Mouse (Mus musculus): ENCODE results near the gene Ip6k2.
A peak's percentile ranks its signal among the peaks of the same experiment; 100 is the strongest.

The Ip6k2 gene

DNA sequence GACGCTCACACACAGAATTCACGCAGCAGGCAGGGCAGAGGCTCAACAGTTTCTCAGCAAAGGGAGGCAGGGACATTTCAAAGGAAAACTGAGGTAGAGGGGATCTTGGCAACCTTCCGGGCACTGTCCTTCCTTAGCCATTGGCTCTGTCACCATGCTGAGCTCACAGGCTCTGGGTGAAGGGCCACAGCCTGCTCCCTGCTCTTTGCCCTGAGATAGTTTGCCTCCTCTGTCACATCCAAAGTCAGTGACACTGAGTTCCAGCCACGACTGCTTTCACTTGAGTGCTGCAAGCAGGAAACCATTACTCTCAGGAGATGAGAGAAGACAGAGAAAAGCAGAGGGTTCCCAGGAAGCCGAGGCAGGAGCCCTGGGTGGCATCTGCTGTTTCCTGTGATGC, 36.5 kb downstream of the Ip6k2 start:
- no peak for DNase-seq (ENCODE audit: low spot score in 2 of 2)

GRCm38 (mm10) chr9:108824144-108824685, 40.6 kb downstream of the Ip6k2 start:
- no peak for DNase-seq (ENCODE audit: low spot score in 2 of 2)

DNA sequence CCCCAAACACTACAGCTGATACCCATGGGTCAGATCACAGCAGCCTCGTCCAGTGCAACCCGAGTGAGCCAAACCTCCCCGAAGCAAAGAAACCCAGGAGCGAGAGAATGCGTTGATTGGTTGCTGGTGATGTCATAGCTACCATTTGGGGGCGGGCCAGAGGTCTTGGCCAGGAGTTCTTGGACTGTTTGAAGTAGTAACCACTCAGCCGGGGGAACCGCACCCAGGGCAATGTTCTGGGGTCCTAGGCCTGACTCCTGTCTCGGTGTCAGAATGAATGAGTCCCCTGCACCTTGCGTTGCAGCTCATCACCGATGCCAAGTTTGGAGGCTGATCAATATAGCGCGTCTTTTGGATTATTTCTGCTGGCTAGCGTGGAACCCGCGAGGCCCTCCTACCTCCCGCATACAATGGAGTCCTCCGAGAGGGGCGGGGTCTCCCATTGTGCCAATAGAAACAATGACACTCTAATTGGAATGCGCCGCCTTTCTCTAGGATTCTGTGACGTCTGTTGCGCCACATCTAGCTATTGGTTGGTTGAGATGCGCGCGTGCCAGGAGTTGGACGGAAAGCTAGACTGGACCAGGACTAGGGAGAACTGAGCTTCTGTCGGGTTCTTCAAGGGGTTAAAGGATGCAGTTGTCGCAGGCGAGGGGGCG, 41.3 kb downstream of the Ip6k2 start:
- peak; percentile 91 to 92 for DNase-seq (ENCODE audit: low spot score in 2 of 2)

- peak; percentile 77 to 92 for DNase-seq (ENCODE audit: low spot score in 2 of 2)
Measured at GRCm38 (mm10) chr9:108825820-108826699, 42.5 kb downstream of the Ip6k2 start, which contains the start of gene Celsr3. Gene Celsr3 (plus strand): TSS chr9:108826320.

DNA sequence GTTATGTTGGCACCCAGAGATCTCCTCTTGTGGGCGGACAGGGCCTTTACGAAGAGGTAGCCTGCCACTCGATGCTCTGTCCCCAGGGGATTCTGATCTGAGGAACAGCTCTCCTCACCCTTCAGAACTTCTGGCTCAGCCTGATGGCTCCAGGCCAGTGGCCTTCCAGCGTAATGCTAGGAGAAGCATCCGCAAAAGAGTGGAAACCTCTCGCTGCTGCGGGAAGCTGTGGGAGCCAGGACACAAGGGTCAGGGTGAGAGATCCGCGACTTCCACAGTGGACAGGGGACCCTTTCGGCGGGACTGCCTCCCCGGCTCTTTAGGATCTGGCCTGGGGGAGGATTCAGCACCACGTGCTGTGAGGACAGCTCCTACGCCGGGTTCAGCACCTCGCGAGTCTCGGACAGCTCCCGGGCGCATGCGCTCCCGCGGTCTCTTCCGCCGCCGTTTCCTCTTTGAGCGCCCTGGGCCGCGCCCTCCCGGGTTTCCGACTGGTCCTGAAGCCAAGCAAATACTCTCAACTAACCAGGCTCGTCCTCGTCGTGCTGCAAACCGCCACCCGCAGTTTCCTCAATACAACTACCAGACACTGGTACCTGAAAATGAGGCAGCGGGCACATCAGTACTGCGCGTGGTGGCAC, 43.2 kb downstream of the Ip6k2 start:
- DNase-seq (ENCODE audit: low spot score in 2 of 2) = peak in 1 of 2 experiments; percentile 54

DNA sequence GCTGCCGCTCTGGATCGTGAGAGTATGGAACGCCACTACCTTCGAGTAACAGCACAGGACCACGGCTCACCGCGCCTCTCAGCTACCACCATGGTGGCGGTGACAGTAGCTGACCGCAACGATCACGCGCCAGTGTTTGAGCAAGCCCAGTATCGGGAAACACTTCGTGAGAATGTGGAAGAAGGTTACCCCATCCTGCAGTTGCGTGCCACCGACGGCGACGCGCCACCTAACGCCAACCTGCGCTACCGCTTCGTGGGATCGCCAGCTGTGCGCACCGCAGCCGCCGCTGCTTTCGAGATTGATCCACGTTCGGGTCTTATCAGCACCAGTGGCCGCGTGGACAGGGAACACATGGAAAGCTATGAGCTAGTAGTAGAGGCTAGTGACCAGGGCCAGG, 43.9 kb downstream of the Ip6k2 start:
- no peak for DNase-seq (ENCODE audit: low spot score in 2 of 2)

DNA sequence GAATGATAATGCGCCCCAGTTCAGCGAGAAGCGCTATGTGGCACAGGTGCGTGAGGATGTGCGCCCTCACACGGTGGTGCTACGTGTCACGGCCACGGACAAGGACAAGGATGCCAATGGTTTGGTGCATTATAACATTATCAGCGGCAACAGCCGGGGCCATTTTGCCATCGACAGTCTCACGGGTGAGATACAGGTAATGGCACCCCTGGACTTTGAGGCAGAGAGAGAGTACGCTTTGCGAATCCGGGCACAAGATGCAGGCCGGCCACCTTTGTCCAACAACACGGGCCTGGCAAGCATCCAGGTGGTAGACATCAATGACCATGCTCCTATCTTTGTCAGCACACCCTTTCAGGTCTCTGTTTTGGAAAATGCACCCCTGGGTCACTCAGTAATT, 44.3 kb downstream of the Ip6k2 start:
- no peak for DNase-seq (ENCODE audit: low spot score in 2 of 2)

GRCm38 (mm10) chr9:108831637-108832036, 48.0 kb downstream of the Ip6k2 start:
- no peak for DNase-seq (ENCODE audit: low spot score in 2 of 2)

- peak; percentile 74 to 76 for DNase-seq (ENCODE audit: low spot score in 2 of 2)
Measured at GRCm38 (mm10) chr9:108832390-108833108, 49.0 kb downstream of the Ip6k2 start.

- DNase-seq (ENCODE audit: low spot score in 2 of 2) = peak in 1 of 2 experiments; percentile 65
Measured at GRCm38 (mm10) chr9:108842989-108843388, 59.4 kb downstream of the Ip6k2 start.

GRCm38 (mm10) chr9:108845390-108845789, 61.8 kb downstream of the Ip6k2 start:
- no peak for DNase-seq (ENCODE audit: low spot score in 2 of 2)

GRCm38 (mm10) chr9:108847374-108847773, 63.8 kb downstream of the Ip6k2 start:
- no peak for DNase-seq (ENCODE audit: low spot score in 2 of 2)

GRCm38 (mm10) chr9:108848419-108848818, 64.8 kb downstream of the Ip6k2 start:
- DNase-seq (ENCODE audit: low spot score in 2 of 2) = no peak

DNA sequence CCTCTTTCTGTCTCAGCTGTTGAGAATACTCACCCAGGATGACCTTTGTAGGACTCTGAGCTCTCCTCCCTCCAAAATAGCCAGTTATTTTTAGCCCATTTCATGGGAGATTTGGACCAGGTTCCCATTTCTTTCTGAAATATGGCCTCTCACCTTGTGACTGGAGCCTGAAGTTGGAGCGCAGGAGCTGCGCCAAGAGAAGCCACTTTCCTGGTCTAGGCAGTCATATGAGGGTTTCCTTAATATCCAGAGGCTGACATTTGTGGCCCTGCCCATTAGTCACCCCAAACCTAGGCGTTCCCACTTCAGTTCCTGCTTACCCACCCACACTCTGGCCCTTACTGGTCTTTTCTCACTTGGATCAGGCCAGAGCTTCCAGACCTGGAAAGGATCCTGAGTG, 69.4 kb downstream of the Ip6k2 start, which contains the start of gene Slc26a6:
Slc26a6 (plus strand) TSS at position 308 of the 400 bp plus-strand sequence.
- no peak for DNase-seq (ENCODE audit: low spot score in 2 of 2)

- DNase-seq (ENCODE audit: low spot score in 2 of 2) = peak; percentile 83 to 94
Measured at GRCm38 (mm10) chr9:108853635-108854240, 70.1 kb downstream of the Ip6k2 start.

DNA sequence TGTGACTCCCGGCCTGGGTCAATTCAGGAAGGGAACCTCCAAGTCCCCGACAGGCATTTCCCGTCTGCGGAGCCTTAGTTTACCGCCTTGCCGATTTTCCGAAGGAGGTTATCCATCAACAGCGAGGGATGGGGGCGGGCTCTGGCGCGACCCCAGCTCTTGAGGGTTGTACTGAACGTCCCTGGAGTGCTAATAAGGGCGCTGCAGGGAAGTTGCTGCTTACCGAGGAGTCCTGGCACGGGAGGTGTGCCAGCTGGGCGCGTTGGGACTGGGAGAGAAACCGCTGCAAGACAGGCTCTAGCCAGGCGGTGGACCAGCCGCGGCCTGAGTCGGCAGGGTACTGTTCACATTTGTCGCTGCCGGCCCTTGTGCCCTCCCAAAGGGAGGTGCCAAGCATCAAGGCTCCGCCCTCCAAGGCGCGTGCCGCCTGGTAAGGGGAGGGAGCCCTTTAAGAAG, 70.7 kb downstream of the Ip6k2 start:
- DNase-seq (ENCODE audit: low spot score in 2 of 2) = peak; percentile 69 to 85

GRCm38 (mm10) chr9:108855335-108855734, 71.7 kb downstream of the Ip6k2 start:
- no peak for DNase-seq (ENCODE audit: low spot score in 2 of 2)

Measured in left cerebral cortex, adult 9 months (tissue).